Mouse (Mus musculus) CD4-positive, CD25-positive, alpha-beta regulatory T cell, adult 9 weeks (primary cell): Measurements from ENCODE around the gene Plvap. TPM values are rescaled to one million over a fixed set of nuclear protein-coding genes. Genes with fewer than 3 reads are reported as not detected.

Source experiments
- polyA plus RNA-seq: library from polyadenylated mRNA; unstranded; fragments of 100-300 nt; shearing (Covaris generic); gene quantifications from one replicate; pipeline ENCODE4 v1.2.1, GENCODE M21; 2017

Gene Plvap
- polyA plus RNA-seq: not detected

DNA sequence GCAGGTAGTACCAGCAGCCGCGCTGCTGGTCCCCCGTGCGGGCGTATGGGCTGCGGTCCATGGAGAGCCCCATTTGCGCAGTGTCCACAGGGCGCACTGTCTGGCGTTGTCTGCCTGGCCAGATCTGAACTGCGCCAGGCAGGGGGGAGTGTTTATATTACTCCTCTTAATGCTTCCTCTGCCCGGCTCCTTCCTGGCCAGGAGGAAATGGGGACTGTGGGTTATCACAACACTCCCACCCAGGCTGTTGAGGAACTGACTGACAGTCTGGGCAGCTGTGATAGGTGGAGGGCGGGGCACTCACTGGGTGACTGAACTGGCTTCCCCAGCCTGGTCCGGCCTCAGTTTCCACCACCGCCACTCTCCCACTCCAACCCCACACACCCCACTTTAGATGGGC is at the start of gene Plvap:
TSS of gene Plvap (minus strand) at position 109 of the 400 bp plus-strand sequence.

DNA sequence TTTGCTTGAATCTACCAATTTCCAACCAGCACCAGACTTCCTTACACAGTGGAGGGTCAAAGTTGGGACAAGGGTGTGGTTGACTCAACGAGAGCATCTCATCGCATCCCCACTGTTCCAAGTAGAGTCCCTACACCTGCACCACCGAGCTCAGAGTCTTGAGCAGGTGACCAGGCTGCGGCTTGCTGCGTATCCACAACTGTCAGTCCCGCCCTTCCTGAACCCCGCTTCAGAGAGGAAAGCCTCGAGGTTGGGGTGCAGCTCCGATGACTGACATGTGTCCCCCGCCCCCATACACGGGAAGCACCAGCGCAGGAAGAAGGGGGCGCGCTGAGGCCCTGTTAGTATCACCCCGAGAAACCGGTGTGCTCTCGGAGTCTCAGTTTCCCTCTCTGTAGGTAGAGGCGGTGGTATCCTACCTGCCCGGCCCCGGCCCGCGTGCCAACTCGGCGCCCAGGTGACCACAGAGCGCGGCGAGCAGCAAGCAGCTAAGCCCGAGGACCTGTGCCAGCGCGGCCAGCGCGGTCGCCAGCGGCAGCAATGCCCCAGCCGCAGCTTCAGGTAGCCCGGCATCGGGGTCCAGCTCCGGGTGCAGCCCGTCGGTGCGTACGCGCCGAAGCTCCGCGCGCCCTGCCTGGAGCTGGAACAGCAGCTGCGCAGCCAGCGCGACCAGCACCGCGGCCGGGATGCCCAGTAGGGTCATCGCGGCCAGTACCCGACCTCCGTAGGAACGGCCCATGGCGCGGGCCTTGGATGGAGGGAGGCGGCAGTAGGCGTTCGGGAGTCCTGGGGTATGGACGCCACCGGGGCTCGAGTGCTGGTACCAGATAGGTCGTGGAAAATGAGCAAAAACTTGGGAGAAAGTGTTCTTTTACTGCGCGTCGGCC is 46.8 kb upstream of the Plvap start, which contains the start of gene Tmem221:
TSS of gene Tmem221 (minus strand) at position 801 of the 887 bp plus-strand sequence.

DNA sequence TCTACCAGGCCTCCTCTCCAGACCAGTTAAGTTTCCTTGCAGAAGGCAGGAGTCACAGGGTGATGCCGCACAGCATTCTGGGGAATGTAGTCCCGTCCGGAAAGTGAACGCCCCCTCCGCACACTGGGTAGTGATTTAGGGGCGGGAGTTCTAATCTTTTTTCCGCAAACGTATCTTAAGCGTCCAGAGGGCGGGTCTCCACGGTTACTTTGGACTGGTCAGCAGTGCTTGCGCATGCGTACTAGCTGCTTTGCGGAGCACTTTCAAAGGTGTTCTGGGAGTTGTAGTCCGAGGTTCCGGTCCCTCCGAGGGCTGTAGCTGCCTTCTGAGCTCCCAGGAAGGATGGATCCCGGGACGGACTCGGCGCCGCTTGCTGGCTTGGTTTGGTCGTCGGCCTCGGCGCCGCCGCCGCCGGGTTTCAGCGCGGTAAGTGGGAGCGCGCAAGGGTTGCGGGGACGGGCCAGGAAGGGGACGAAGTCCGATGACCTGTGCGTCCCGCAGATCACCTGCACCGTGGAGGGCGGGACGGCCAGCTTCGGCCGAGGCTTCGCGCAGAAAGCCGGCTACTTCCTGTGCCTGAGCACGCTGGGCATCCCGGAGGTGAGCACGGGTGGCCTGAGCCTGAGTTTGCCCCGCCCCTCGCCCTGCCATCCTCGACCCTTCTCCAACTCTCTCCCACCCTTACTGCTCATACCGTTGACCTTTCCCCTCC is 31.2 kb upstream of the Plvap start, which contains the start of gene Mvb12a:
TSS of gene Mvb12a (plus strand) at position 291 of the 712 bp plus-strand sequence.

DNA sequence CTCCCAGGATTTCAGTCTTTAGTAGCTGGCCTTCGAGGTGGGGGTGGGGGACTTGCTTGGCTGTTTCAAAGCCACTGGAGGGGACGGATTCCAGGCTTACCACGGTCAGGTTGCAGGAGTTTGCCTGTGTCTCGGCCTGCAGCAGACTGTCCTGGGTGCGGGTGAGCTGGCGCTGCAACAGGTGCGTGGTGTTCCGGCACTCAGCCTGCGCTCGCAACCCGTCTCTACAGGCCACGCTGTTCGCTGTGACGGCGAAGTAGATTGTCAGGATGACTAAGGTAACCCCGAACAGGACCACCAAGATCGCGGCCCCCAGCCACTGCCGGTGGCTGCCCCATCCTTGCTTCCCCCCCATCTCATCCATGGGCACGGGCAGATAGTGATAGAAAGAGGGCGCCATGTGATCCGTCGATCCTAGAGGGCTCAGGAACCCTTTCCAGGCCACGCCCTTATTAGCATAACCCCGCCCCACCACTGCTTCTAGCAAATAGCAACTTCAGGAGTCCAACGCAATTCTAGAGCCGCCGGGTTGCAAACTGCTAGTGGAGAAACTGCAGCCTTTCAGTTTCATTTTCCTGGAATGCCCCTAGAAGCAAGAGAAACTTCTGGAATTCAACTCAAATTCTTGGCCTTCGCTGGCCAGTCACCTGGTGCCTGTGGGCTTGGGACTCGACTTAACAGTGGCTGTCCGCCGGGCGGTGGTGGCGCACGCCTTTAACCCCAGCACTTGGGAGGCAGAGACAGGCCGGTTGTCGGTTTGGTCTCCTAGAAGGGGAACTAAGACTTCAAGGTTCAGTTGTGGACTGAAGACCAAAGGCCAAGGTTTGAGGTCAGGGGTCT is 25.7 kb upstream of the Plvap start, which contains the start of gene Bst2:
TSS of gene Bst2 (minus strand) at position 429 of the 840 bp plus-strand sequence.

DNA sequence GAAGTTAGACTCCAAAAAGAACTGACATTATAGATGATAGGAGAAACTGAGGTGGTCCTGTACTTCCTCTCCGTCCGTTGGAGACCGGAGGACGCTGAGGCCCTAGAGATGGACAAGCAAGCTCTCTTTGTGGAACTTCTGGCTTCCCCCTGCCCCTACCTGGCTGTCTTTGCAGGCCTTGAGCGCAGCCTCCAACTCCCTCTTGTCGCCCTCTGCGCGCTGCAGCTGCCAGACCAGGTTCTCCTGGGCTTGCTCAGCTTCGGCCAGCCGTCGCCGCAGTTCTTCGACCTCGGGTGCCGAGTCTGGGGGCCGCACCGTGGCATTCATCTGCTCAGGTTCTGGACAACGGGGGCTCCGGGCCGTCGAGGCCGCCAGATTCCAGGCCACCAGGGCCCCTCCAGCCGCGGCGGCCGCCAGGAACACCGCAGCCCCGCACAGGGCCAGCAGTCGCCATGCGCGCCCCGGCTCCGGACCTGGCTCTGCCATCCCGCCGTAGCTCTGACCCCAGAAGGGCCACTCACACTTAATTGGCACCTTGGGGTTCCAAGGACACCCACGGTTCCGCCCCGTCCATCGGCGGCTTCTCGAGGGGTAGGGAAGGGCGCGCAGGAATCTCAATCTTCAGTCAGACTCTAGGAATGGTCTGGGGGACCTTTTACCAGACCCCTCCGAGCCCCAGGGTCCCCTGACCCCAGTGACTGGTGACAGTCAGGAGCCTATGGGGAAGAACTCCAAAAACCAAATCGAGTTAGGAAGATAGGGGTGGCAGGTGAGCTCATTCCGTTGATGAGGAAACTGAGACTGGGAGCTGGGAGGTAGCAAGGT is 13.9 kb upstream of the Plvap start, which contains the start of gene Ccdc194:
TSS of gene Ccdc194 (minus strand) at position 486 of the 825 bp plus-strand sequence.

DNA sequence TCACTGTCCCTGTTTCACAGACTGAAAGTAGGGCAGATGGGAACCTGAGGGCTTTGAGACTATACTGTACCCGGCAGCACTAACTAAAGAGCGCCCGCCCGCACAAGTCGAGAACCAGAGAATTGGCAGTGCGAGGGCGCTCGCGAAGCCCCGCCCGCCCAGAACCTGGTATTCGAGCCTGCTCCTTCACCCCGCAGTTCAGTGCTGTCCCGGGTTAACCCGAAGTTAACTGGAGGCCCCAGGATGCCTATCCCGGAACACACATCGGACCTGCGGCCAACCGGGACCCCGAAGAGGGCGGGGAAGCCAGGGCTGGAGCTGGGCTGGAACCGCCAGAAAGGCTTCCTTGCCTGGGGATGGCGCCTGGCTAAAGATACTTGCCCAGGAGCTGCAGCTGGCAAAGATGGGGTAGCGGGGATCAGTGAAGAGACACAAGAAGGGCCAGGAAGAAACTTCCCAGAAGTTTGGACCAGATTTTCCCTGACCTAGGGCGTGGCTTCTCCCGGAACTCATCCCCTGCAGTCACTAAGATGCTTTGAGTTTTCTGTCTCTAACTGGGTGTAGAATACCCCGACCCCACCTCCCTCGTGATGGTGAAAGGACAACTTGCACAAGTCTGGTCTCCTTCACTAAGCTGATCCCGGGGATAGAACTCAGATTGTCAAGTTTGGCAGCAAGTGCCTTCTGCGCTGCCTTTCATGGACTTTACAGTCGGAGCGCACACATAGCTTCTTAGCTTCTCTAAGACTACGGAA is 23.7 kb downstream of the Plvap start, which contains the start of gene Gtpbp3:
TSS of gene Gtpbp3 (plus strand) at position 413 of the 755 bp plus-strand sequence.

DNA sequence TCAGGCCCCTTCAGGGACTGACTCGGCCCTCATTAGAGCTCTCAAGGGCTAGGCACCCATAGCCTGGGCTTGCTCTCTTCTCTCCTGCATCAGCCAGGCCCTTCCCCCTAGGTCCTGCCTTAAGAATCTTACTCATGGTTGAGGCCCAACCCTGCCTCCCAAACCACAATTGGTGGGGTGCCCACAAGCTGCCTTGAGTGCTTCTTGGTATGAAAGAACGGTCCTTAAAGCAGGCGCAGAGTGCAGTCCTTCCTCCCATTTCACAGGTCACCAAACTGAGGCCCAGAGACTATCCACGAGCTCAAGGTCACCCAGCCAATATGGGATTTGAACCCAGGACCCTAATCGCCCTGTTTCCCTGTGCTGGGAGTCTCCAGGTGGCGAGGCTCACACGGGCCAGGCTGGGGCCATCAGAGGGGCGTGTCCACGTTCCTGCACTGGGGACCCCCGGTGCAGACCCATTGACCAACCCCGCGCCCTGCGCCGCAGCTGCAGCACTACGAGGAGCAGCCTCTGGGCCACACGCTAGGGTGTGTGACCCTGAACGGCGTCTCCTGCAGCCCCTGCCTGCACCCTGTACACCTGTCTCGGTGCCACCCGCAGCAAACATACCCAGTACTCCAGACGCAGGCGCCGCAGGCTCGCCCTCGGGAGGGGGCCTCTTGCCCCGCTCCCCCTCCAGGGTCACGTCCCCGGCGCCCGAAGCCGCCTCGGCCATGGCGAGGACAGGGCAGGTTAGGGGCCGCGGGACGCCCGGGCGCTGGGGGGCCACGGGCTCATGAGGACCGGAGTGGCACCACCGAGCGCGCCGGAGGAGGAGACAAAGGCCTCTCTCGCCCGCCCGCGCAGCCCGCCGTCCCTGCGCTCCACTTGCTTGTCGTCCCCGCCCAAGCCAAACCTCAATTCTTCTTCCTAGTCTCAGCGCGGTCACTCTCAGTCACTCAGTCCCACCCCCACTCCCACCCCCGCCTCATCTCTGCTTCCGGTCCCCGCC is 26.1 kb downstream of the Plvap start, which contains the start of gene Ano8:
TSS of gene Ano8 (minus strand) at position 822 of the 994 bp plus-strand sequence.

DNA sequence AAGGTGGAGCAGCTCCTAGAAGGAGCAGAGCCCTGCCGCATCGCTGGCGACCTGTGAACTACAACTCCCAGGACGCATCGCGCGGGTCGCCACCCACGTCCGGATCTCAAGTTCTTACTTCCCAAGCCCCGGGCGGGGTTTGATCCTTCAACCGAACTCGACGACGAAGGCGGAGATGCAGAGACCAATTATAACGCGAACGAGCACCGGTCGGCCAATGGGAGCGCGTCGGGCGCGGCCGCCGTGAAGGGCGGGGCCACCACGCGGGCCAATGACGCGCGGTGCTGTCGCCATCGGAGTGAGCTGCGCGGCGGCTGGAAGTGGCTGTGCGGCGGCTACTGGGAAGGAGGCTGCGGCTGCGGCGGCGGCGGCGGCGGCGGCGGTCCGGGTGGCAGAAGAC is 42.6 kb downstream of the Plvap start, which contains the start of gene Dda1:
TSS of gene Dda1 (plus strand) at position 284 of the 400 bp plus-strand sequence.

DNA sequence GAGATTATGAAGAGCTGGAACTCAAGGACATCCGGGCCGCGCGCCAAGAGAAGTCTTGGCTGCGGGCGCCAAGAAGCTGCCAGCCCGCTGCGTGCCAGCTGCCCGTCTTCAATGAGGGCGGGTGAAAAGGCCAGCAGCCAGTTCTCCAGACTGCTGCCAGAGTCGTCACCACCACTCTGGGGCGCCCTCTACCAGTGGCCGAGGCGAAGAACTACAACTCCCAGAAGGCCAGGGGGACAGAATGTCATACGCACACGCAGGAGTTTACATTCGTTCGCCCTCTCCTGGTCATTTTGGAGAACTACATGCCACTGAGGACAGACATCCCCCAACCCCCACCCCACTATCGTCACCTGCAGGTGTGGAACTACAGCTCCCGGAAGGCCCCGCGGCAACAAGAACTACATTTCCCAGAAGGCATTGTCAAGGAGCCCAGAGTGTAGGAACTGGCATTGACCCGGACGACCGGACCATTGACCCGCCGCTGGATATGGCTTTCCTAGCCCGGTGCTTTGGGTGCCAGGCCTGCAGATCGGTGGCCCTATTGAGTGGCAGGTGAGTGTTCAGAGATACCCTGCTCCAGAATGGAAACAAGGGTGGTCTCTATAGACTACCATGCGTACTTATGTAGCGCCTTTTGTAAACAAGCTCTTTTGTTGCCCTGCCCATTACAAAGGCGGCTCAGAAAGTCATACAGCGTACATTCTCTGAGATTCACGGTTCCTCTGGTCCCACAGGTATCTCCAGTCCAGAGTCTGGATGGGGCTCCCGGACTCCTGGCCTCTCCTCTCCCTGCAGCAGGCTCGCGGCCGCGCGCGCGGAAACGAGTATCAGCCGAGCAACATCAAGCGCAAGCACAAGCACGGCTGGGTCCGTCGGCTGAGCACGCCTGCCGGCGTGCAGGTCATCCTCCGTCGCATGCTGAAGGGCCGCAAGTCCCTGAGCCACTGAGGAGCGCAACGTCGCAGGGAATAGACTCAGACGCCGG is 46.7 kb downstream of the Plvap start, which contains the start of gene Mrpl34:
TSS of gene Mrpl34 (plus strand) at position 447 of the 988 bp plus-strand sequence.

DNA sequence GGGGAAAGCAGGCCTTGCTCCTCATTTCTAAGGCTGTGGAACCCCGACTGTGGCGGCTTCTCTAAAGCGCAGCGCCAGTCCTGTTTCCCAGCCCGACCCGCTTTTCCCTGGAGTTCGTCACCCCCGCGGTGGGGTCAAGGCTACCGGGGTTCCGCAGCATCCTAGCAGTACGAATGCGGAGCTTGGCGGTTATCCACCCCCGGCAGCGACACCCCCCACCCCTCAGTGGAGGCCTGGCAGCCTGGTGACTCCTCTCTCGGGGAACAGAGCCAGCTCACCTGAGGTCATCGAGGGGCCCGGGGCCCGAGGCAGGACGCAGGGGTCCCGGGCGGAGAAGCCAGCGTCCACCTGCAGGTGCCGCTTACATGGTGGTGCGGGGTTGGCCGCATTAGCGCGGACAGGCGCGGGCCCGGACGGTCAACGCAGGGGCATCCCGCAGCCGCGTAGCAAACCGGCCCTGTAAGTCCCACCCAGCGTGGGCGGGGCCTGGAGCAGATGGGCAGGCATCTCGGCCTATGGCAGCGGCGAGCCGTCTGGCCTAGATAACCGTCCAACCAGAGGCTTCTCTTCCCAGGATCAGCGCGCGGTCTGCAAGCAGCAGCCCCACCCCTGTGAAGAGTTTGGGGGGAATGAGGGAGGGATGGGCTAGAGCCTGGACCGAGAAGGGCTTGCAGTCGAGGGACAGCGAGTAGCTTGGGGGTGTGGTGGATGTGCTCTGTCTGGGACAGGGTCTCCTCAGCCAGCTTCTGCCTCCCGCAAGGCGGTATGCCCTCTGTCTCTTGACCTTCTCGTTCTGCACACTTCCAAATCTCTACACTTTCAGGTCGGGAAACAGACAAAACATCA is 48.1 kb downstream of the Plvap start, which contains the start of gene Abhd8:
TSS of gene Abhd8 (minus strand) at position 468 of the 846 bp plus-strand sequence.

Other genes starting within 250 kb of the Plvap start
- gene Myo9b, start 239.0 kb downstream of the Plvap start, polyA plus RNA-seq: 24.4 TPM
- gene Haus8, start 238.8 kb downstream of the Plvap start, polyA plus RNA-seq: 32.5 TPM
- gene Use1, start 144.9 kb downstream of the Plvap start, polyA plus RNA-seq: 210 TPM
- 5.3 TPM for gene Ocel1, start 140.5 kb downstream of the Plvap start, polyA plus RNA-seq
- not detected for gene Nr2f6, start 129.8 kb downstream of the Plvap start, polyA plus RNA-seq
- gene Ushbp1, start 116.0 kb downstream of the Plvap start, polyA plus RNA-seq: 0.11 TPM
- gene Babam1, start 114.9 kb downstream of the Plvap start, polyA plus RNA-seq: 126 TPM
- gene Ankle1, start 105.7 kb downstream of the Plvap start, polyA plus RNA-seq: 0.68 TPM
- gene Abhd8, start 48.1 kb downstream of the Plvap start, polyA plus RNA-seq: 73.3 TPM
- 93.2 TPM for gene Mrpl34, start 46.8 kb downstream of the Plvap start, polyA plus RNA-seq
- 64.2 TPM for gene Dda1, start 42.6 kb downstream of the Plvap start, polyA plus RNA-seq
- 0.14 TPM for gene Ano8, start 25.8 kb downstream of the Plvap start, polyA plus RNA-seq
- 3.4 TPM for gene Gtpbp3, start 23.6 kb downstream of the Plvap start, polyA plus RNA-seq
- gene Ccdc194, start 14.0 kb upstream of the Plvap start, polyA plus RNA-seq: not detected
- gene Bst2, start 25.7 kb upstream of the Plvap start, polyA plus RNA-seq: 173 TPM
- 55.1 TPM for gene Mvb12a, start 31.2 kb upstream of the Plvap start, polyA plus RNA-seq
- gene Tmem221, start 47.1 kb upstream of the Plvap start, polyA plus RNA-seq: 0.40 TPM
- gene Nxnl1, start 54.8 kb upstream of the Plvap start, polyA plus RNA-seq: 0.12 TPM
- gene Slc27a1, start 57.1 kb upstream of the Plvap start, polyA plus RNA-seq: 12.4 TPM
- 21.4 TPM for gene Pgls, start 80.4 kb upstream of the Plvap start, polyA plus RNA-seq
- 2.2 TPM for gene Fam129c, start 85.9 kb upstream of the Plvap start, polyA plus RNA-seq
- 4.4 TPM for gene Colgalt1, start 99.2 kb upstream of the Plvap start, polyA plus RNA-seq
- gene Unc13a, start 160.0 kb upstream of the Plvap start, polyA plus RNA-seq: 0.86 TPM
- gene Jak3, start 164.5 kb upstream of the Plvap start, polyA plus RNA-seq: 86.8 TPM
- 15.2 TPM for gene Insl3, start 177.5 kb upstream of the Plvap start, polyA plus RNA-seq
- 5.7 TPM for gene B3gnt3, start 190.0 kb upstream of the Plvap start, polyA plus RNA-seq
- 256 TPM for gene Fcho1, start 214.0 kb upstream of the Plvap start, polyA plus RNA-seq